ENCODE assay signal across 8 mouse cellular contexts in the genomic region with DNA sequence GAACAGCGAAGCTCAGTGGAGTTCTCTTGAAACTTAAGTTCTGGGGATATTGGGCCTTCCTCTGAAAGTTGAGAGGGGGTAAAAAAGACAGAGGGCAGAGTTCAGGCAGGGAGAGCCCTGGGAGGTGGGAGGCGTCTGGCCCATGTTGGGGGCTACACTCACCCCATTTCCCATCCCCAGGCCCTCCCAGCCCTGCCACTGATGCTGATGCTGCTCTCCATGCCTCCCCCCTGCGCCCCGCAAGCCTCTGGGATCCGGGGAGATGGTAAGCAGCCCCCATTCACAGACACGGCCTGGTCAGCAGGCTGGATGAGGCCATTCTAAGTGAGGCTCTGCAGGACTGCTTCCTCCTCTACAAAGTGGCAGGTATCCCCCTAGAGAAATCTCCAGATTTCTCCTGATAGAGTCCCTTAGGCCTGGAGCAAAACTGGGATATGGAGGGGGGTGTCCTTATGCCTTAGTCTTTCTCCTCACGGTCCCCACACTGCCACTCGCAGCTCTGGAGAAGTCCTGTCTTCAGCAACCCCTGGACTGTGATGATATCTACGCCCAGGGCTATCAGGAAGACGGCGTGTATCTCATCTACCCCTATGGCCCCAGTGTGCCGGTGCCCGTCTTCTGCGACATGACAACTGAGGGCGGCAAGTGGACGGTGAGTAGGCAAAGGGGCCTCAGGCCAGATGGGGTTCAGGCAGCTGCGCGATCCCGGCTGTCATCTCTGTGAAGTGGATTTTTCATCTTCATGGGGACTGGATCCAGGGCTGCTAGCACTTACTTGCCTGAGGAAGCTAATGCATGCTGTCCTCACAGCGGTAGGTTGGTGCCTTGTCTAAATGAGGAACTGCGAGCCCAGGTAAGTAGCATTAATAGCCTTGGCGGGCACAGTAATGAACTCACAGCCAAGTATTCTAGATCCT. TPM values are rescaled to one million over a fixed set of nuclear protein-coding genes. Genes with fewer than 3 reads are reported as not detected.
DNase-seq lines count a peak whose midpoint lies in the region; ATAC-seq lines count a peak whose summit lies in the region.

No protein-coding gene starts in this region.

- WGBS in heart, embryonic 10.5 days: 48% methylated on average over 22 of the region's 22 CpGs
- WGBS in forebrain, embryonic 15.5 days: 70% methylated on average over 22 of the region's 22 CpGs
- WGBS in liver, embryonic 12.5 days (ENCODE audit: insufficient replicate concordance): 67% methylated on average over 22 of the region's 22 CpGs

- peaks cover 6% of the 10 kb centered on the region; the same call in 1 of the 2 replicates for H3K27me3 ChIP-seq in heart, embryonic 10.5 days (ENCODE audit: insufficient read depth, poor library complexity, severe bottlenecking)
- H3K27me3 ChIP-seq in forebrain, embryonic 15.5 days: no peaks in the 10 kb centered on the region
- H3K27me3 ChIP-seq in liver, embryonic 12.5 days (replicated peaks): peaks cover 12% of the 10 kb centered on the region; the same call in 1 of the 2 replicates

- peak overlapping the region; percentile 88 for H3K27ac ChIP-seq in heart, embryonic 10.5 days
- peak overlapping the region; percentile 97 for H3K27ac ChIP-seq in forebrain, embryonic 15.5 days (replicated peaks)
- H3K27ac ChIP-seq in liver, embryonic 12.5 days: peak overlapping the region; percentile 69

- H3K9me3 ChIP-seq in heart, embryonic 10.5 days: no peaks in the 10 kb centered on the region
- H3K9me3 ChIP-seq in forebrain, embryonic 15.5 days: no peaks in the 10 kb centered on the region
- H3K9me3 ChIP-seq in liver, embryonic 12.5 days (replicated peaks): no peaks in the 10 kb centered on the region

- H3K4me2 ChIP-seq in forebrain, embryonic 15.5 days (replicated peaks): peak overlapping the region; percentile 39
- H3K4me2 ChIP-seq in liver, embryonic 12.5 days: peak overlapping the region; percentile 6; the same call in 1 of the 2 replicates

- H3K36me3 ChIP-seq in heart, embryonic 10.5 days: peaks cover 39% of the 10 kb centered on the region
- peaks cover 28% of the 10 kb centered on the region for H3K36me3 ChIP-seq in forebrain, embryonic 15.5 days
- H3K36me3 ChIP-seq in liver, embryonic 12.5 days: peaks cover 30% of the 10 kb centered on the region

- peaks cover 60% of the 10 kb centered on the region for H3K4me1 ChIP-seq in heart, embryonic 10.5 days
- peaks cover 74% of the 10 kb centered on the region for H3K4me1 ChIP-seq in forebrain, embryonic 15.5 days
- H3K4me1 ChIP-seq in liver, embryonic 12.5 days: peaks cover 5% of the 10 kb centered on the region

- H3K4me3 ChIP-seq in heart, embryonic 10.5 days: peak overlapping the region; percentile 49
- H3K4me3 ChIP-seq in forebrain, embryonic 15.5 days: peak overlapping the region; percentile 23
- no peak overlapping the region for H3K4me3 ChIP-seq in liver, embryonic 12.5 days

- peak overlapping the region; percentile 17 for H3K9ac ChIP-seq in forebrain, embryonic 15.5 days (replicated peaks)
- H3K9ac ChIP-seq in liver, embryonic 12.5 days: no peak overlapping the region

- intact Hi-C loops in heart, postnatal 10 days (cut with DNase I): no loop called here

- ATAC-seq in forebrain, embryonic 15.5 days (replicated peaks): no peak
- ATAC-seq in liver, embryonic 12.5 days: no peak

- DNase-seq in heart, embryonic 10.5 days (ENCODE audit: low spot score): peak; percentile 73
- DNase-seq in heart, postnatal 10 days: no peak
- DNase-seq in brain, adult 2 months (ENCODE audit: low read depth, low spot score): peak; percentile 68
- DNase-seq in right cerebral cortex, postnatal 4 days: no peak
- no peak for DNase-seq in urinary bladder, adult 18-20 months (ENCODE audit: low spot score in 2 of 2)
- DNase-seq in adrenal gland, postnatal 4 days (ENCODE audit: low spot score in 2 of 2): no peak

RNA-seq across cellular contexts. Expression of a gene that starts 0.6 kb away (rescaled TPM):
- polyA plus RNA-seq in heart, embryonic 10.5 days (2016; fragmentation: Nextera tagmentation; extraction: Ambion mirVana): 22.7 and 67.8 TPM in 2 replicates
- total RNA-seq in heart, postnatal 10 days (2021): 100 to 1,000 TPM; 112 to 142 TPM
- polyA plus RNA-seq in forebrain, embryonic 15.5 days (2015; fragmentation: Nextera tagmentation; extraction: Ambion mirVana): 50.5 and 59.5 TPM in 2 replicates
- polyA plus RNA-seq in liver, embryonic 12.5 days (2016; fragmentation: Nextera tagmentation; extraction: Ambion mirVana): 11.0 and 16.3 TPM in 2 replicates
- 10 to 100 TPM; 65.8 to 68.6 TPM for total RNA-seq in adrenal gland, postnatal 4 days (2021)

RNA-seq across cellular contexts. Expression of a gene that starts 8.4 kb away (rescaled TPM):
- 42.7 and 49.1 TPM in 2 replicates for polyA plus RNA-seq in heart, embryonic 10.5 days (2016; fragmentation: Nextera tagmentation; extraction: Ambion mirVana)
- total RNA-seq in heart, postnatal 10 days (2021): 10 to 100 TPM; 11.7 to 12.0 TPM
- polyA plus RNA-seq in forebrain, embryonic 15.5 days (2015; fragmentation: Nextera tagmentation; extraction: Ambion mirVana): 109 and 117 TPM in 2 replicates
- polyA plus RNA-seq in liver, embryonic 12.5 days (2016; fragmentation: Nextera tagmentation; extraction: Ambion mirVana): 12.9 and 14.8 TPM in 2 replicates
- 10 to 100 TPM; 25.9 to 28.1 TPM for total RNA-seq in adrenal gland, postnatal 4 days (2021)

RNA-seq across cellular contexts. Expression of a gene that starts 19.1 kb away (rescaled TPM):
- 14.5 and 21.5 TPM in 2 replicates for polyA plus RNA-seq in heart, embryonic 10.5 days (2016; fragmentation: Nextera tagmentation; extraction: Ambion mirVana)
- total RNA-seq in heart, postnatal 10 days (2021): 10 to 100 TPM; 10.2 to 10.3 TPM
- polyA plus RNA-seq in forebrain, embryonic 15.5 days (2015; fragmentation: Nextera tagmentation; extraction: Ambion mirVana): 38.8 and 42.8 TPM in 2 replicates
- polyA plus RNA-seq in liver, embryonic 12.5 days (2016; fragmentation: Nextera tagmentation; extraction: Ambion mirVana): 4.8 TPM in 2 replicates
- 10 to 100 TPM; 21.3 to 25.4 TPM for total RNA-seq in adrenal gland, postnatal 4 days (2021)

RNA-seq across cellular contexts. Expression of a gene that starts 31.9 kb away (rescaled TPM):
- polyA plus RNA-seq in heart, embryonic 10.5 days (2016; fragmentation: Nextera tagmentation; extraction: Ambion mirVana): 0.10 and 0.77 TPM in 2 replicates
- total RNA-seq in heart, postnatal 10 days (2021): under 1 TPM; 0.19 to 0.27 TPM
- polyA plus RNA-seq in forebrain, embryonic 15.5 days (2015; fragmentation: Nextera tagmentation; extraction: Ambion mirVana): 22.4 and 24.2 TPM in 2 replicates
- 0.13 and 0.14 TPM in 2 replicates for polyA plus RNA-seq in liver, embryonic 12.5 days (2016; fragmentation: Nextera tagmentation; extraction: Ambion mirVana)
- 1 to 10 TPM; 2.9 to 4.1 TPM for total RNA-seq in adrenal gland, postnatal 4 days (2021)

Comparison
In these comparisons a context has a peak if more than half of its experiments do, and no peak if none do; other contexts are left out.
1. DNase-seq: peak in heart, embryonic 10.5 days (single experiment) and brain, adult 2 months (single experiment); none in heart, postnatal 10 days (0 of 2), right cerebral cortex, postnatal 4 days (single experiment), urinary bladder, adult 18-20 months (0 of 2) and adrenal gland, postnatal 4 days (0 of 2).
2. Peak in every context shown above with its lines, with median percentiles within 50 percentile points of each other: H3K27ac ChIP-seq.